Mouse (Mus musculus) neural tube, embryonic 13.5 days (tissue): ENCODE results near the gene Srsf1. TPM values are rescaled to one million over a fixed set of nuclear protein-coding genes. Genes with fewer than 3 reads are reported as not detected.
A peak's percentile ranks its signal among the peaks of the same experiment; 100 is the strongest.

Source experiments
- ATAC-seq: fragments of 200-750 bp; cut with Nextera tagmentation; 2 replicates; pipeline ENCODE4 v1.8.0; 2017; ENCODE audit warnings: low read depth, mild to moderate bottlenecking, moderate TSS enrichment, moderate library complexity
- H3K27ac ChIP-seq: fragments of 300-500 bp; sonication (generic); replicated peaks from 2 replicates; pipeline ENCODE4 v1.5.1; 2015; ENCODE audit warnings: moderate library complexity, mild to moderate bottlenecking, inconsistent platforms
- H3K27me3 ChIP-seq: fragments of 300-500 bp; sonication (generic); 2 replicates; pipeline ENCODE4 v1.6.1; 2015; ENCODE audit warnings: mild to moderate bottlenecking, inconsistent platforms
- H3K36me3 ChIP-seq: fragments of 300-500 bp; sonication (generic); 2 replicates; pipeline ENCODE4 v1.6.1; 2015; ENCODE audit warnings: mild to moderate bottlenecking, inconsistent platforms
- H3K4me1 ChIP-seq: fragments of 300-500 bp; sonication (generic); replicated peaks from 2 replicates; pipeline ENCODE4 v1.6.1; 2015; ENCODE audit warnings: inconsistent platforms
- H3K4me2 ChIP-seq: fragments of 300-500 bp; sonication (generic); 2 replicates; pipeline ENCODE4 v1.6.1; 2015; ENCODE audit warnings: inconsistent platforms, mild to moderate bottlenecking, moderate library complexity
- H3K4me3 ChIP-seq: fragments of 300-500 bp; sonication (generic); 2 replicates; pipeline ENCODE4 v1.5.1; 2015; ENCODE audit warnings: mild to moderate bottlenecking, inconsistent platforms
- H3K9ac ChIP-seq: fragments of 300-500 bp; sonication (generic); 2 replicates; pipeline ENCODE4 v1.6.1; 2015; ENCODE audit warnings: moderate library complexity, mild to moderate bottlenecking, inconsistent platforms
- H3K9me3 ChIP-seq: fragments of 300-500 bp; sonication (generic); 2 replicates; pipeline ENCODE4 v1.6.1; 2016; ENCODE audit warnings: inconsistent platforms
- WGBS: fragments of 180-500 bp; shearing (Covaris S2); methylation state at CpG from one replicate; pipeline ENCODE4 v1.1.7; 2015; 5-methylcytosine and 5-hydroxymethylcytosine counted together
- polyA plus RNA-seq: library from polyadenylated mRNA; unstranded; fragments of >200 nt; fragmentation: Nextera tagmentation; extraction: Ambion mirVana; gene quantifications from 2 replicates; pipeline ENCODE4 v1.2.1, GENCODE M21; 2015

The Srsf1 gene
- 281 and 354 TPM in 2 replicates for polyA plus RNA-seq

DNA sequence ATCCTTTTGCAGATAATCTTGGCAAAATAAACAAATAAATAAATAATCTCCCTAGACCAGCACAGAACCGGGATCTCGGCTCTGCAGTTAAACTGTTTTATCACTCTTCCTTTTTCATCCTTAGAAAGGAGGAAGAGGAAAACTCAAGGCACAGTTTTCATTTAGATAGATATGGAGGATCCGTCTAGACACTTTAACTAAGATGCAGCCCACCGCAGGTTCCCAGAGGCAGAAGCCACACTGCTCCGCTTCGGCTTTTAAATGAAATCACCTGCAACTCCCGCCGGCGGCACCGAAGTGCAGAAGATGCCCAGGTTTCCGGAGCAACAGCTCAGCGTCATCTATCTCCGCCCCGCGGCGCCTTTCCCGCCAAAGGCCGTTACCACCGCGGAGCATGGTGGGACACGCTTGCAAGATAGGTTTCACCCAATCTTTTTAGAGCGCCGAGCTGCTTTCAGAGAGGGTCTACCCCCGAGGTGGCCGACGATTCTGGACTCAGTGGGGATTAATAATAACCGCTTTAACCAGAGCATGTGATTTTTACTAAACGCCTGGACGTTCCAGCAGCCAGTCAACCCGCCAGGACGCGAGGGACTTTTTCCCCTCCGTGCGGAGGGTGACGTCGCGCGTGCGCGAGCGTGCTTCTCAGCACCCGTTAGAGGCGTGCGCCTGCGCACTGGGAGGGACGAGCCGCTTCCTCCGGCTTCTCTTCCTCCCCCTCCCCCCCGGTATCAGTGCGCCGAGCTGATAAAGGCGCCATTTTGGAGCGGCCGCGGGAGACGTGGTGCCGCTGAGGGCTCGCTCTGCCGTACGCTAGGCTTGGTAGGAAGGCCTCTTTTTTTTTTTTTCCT is at the start of gene Srsf1:
TSS of gene Srsf1 (plus strand) at position 430 of the 851 bp plus-strand sequence.
- Histone ChIP-seq H3K9ac (peak within 1 kb of the TSS; percentile 100), H3K9me3 (no peaks in the 10 kb centered on the region), H3K4me2 (peak within 1 kb of the TSS; percentile 88), H3K36me3 (peaks cover 20% of the 10 kb centered on the region), H3K4me3 (peak within 1 kb of the TSS; percentile 99), H3K27me3 (no peaks in the 10 kb centered on the region), H3K4me1 (peaks cover 39% of the 10 kb centered on the region), H3K27ac (peak within 1 kb of the TSS; percentile 99)
- ATAC-seq: peak; percentile 92
- under 1% methylated on average over 60 of the region's 60 CpGs for WGBS

DNA sequence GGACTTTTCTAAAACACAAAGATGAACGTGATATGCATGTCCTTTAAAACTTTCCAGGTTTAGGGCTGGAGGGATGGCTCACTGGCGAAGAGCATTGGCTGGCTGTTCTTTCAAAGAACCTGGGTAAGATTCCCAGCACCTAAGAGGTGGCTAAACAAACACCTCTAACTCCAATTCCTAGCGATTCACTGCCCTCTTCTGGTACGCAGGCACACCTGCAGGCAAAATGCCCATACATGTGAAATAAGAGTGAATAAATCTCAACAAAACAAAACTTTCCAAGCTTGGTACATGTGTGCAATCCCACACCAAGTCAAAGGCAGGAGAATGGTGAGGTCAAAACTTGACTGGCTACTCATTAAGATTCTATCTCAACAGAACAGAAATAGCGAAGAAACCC is 47.4 kb upstream of the Srsf1 start:
- Histone ChIP-seq H3K27ac (no peak overlapping the region), H3K27me3 (no peaks in the 10 kb centered on the region), H3K4me3 (no peak overlapping the region), H3K4me2 (no peak overlapping the region), H3K4me1 (no peaks in the 10 kb centered on the region), H3K9me3 (no peaks in the 10 kb centered on the region), H3K9ac (no peak overlapping the region), H3K36me3 (peaks cover 19% of the 10 kb centered on the region; the same call in 1 of the 2 replicates)
- no peak for ATAC-seq
- 88% methylated on average over 5 of the region's 5 CpGs for WGBS

DNA sequence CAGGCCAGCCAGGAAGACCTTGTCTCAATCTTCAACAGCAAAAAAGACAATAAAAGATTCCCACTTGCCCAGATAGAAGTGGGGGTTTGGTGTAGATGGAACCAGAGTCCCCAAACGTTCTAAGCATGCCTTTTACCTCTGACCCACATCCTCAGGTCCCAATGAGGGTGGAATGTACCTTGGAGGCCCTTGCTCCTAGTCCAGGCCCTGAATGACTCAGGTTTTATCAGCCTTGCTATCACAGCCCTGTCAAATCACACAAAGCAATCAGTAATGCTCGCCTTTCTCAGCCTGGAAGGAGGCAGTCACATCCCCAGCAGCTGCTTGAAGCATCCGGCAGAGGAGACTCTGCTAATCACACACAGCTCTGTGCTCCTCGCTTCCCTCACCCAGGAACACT is 44.4 kb upstream of the Srsf1 start:
- H3K27me3 ChIP-seq: no peaks in the 10 kb centered on the region
- ATAC-seq: no peak
- WGBS: 69% methylated on average over 4 of the region's 4 CpGs
- H3K4me3 ChIP-seq: no peak overlapping the region
- H3K36me3 ChIP-seq: peaks cover 17% of the 10 kb centered on the region; the same call in 1 of the 2 replicates
- H3K27ac ChIP-seq: no peak overlapping the region
- H3K4me2 ChIP-seq: no peak overlapping the region
- H3K4me1 ChIP-seq: no peaks in the 10 kb centered on the region
- no peaks in the 10 kb centered on the region for H3K9me3 ChIP-seq
- no peak overlapping the region for H3K9ac ChIP-seq

DNA sequence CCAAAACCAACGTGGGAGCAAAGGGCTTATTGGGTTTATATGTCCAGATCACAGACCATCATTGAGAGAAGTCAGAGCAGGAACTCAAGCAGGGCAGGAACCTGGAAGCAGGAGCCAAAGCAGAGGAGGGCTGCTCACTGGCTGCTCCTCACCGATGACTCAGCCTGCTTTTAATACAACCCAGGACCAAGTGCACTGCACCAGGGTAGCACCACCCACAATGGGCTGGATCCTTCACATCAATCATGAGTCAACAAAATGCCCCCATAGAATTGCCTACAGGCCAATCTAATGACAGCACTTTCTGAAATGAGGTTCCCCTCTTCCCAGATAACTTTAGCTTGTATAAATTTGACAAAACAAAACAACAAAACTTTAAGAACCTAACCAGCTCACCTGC is 43.0 kb upstream of the Srsf1 start:
- 59% methylated on average over 2 of the region's 2 CpGs for WGBS
- no peak overlapping the region for H3K4me3 ChIP-seq
- H3K4me1 ChIP-seq: 0 out of 2 replicates have a peak, but pooled peaks cover under 1% of the 10 kb centered on the region

DNA sequence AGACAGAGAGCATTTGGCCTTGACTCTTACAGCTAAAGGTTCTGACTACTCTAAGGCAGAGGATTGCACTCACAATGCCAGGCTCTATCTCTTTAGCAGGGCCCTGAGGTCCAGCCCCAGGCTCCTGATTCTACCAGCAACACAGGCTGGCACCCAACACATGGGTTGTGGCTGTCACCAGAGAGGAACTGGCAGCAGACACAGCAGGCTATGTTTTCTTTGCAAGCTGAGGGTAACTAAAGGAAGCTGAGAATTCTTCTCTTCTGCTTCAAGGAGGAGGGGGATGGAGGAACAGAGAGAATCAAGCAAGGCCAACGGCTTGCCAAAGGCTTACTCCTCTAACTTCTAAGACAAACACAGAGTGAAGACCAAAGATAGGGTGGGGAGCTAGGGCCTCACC is 38.5 kb upstream of the Srsf1 start:
- Histone ChIP-seq H3K9ac (no peak overlapping the region), H3K27me3 (no peaks in the 10 kb centered on the region), H3K36me3 (no peaks in the 10 kb centered on the region), H3K4me3 (no peak overlapping the region), H3K4me1 (peaks cover 12% of the 10 kb centered on the region), H3K9me3 (no peaks in the 10 kb centered on the region), H3K4me2 (no peak overlapping the region), H3K27ac (no peak overlapping the region)
- WGBS: 75% methylated on average over 1 of the region's 1 CpGs
- no peak for ATAC-seq

More for the DNA sequence above, 43.0 kb upstream of the Srsf1 start:
- Histone ChIP-seq H3K36me3 (peaks cover 13% of the 10 kb centered on the region; the same call in 1 of the 2 replicates), H3K9ac (no peak overlapping the region), H3K4me2 (no peak overlapping the region), H3K27ac (no peak overlapping the region), H3K27me3 (no peaks in the 10 kb centered on the region), H3K9me3 (no peaks in the 10 kb centered on the region)
- ATAC-seq: no peak

DNA sequence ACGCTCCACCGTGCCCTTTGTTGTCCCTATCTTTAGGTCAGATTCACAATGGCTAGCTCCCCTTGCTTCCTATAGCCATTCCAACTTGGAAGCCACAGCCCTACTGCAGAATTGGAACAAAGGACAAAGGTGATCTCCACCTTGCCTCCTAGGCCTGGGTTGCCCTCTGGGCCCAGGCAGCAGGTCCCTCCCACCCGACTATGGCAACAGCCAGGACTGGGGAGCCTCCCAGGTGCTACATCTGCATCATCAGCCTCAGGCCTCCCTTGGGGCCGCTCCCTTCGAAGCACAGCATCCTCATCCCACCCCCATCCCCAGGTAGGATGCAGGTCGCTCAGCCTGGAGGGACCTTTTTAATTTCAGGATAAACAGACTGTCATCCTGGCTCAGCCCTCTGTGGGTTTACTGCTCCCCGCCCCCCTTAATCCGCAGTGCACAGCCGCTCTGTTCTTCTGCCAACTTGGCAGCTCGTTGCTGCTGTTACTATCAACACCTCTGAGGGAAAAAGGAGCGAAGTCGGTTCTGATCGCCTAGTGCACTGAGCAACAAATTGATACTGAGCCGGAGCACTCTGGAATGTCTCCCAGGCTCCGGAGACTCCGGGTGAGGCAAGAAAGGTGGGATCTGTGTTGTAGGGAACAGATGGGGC is 37.5 kb upstream of the Srsf1 start:
- Histone ChIP-seq H3K27me3 (no peaks in the 10 kb centered on the region), H3K4me1 (peaks cover 12% of the 10 kb centered on the region), H3K4me2 (peak overlapping the region; percentile 35), H3K27ac (peak overlapping the region; percentile 49), H3K9me3 (no peaks in the 10 kb centered on the region), H3K36me3 (no peaks in the 10 kb centered on the region), H3K4me3 (no peak overlapping the region), H3K9ac (peak overlapping the region; percentile 41; the same call in 1 of the 2 replicates)
- ATAC-seq: peak; percentile 71; the same call in 1 of the 2 replicates
- 23% methylated on average over 16 of the region's 16 CpGs for WGBS

DNA sequence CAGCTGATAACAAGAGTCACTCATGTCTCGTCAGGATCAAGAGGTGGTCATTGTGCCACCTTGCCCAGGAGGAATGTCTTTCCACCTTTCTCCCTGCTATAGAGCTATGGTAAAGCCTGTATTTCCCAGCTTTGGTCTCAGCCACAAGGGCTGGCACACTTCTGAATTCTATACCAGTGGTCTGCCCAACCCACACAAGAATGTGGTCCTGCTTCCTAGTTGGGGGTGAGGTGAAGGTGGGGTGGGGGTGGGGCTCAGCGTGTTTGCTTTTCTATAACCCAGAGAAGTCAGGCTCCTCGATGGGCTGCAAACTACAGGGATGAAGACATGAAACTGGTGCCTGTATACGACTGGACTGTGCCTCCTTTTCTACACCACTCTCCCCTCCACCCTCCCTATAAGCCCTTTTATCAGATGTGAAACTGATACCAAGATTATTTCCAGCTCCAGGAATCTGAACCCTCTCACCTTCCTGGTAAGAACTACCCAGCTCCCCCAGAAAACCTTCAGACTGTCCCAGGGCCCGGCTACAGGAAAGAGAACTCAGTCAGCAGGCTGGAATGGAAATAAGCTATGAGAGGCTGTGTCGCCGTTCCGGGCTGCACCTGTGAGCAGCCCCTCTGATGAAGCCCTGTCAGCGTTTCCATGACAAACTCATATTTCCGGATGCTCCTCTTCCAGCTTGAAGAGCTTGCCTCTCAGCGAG is 35.8 kb upstream of the Srsf1 start:
- Histone ChIP-seq H3K9me3 (no peaks in the 10 kb centered on the region), H3K4me1 (peaks cover 12% of the 10 kb centered on the region), H3K4me2 (no peak overlapping the region), H3K36me3 (no peaks in the 10 kb centered on the region), H3K27me3 (no peaks in the 10 kb centered on the region), H3K9ac (no peak overlapping the region), H3K27ac (no peak overlapping the region), H3K4me3 (no peak overlapping the region)
- no peak for ATAC-seq
- 80% methylated on average over 11 of the region's 11 CpGs for WGBS

DNA sequence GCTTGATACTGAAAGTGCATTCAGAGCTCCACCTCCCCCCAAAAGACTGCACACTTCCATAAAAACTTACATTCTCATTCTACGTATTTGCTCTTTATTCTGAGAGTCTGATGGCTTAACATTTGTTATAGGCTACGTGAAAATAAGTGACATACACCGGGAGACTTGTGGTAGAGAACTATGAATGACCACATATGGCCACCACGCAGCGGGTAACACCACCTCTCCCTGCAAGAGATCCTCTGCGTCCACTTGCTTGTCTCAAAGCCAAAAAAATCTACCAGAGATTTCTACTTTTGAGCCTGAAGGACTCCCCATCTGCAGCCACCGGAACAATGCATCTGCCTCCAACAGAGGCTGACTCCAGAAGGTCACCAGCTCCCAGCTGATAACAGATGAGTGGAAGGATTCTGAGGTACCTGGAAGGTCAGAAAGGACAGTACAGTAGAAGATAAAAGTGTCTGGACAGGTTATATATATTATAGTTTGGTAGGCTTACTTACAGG is 35.2 kb upstream of the Srsf1 start:
- H3K4me2 ChIP-seq: no peak overlapping the region
- H3K36me3 ChIP-seq: no peaks in the 10 kb centered on the region
- no peak for ATAC-seq
- H3K27ac ChIP-seq: no peak overlapping the region
- H3K27me3 ChIP-seq: no peaks in the 10 kb centered on the region
- no peak overlapping the region for H3K4me3 ChIP-seq
- H3K4me1 ChIP-seq: peaks cover 12% of the 10 kb centered on the region
- no peak overlapping the region for H3K9ac ChIP-seq
- no peaks in the 10 kb centered on the region for H3K9me3 ChIP-seq
- 91% methylated on average over 7 of the region's 7 CpGs for WGBS

DNA sequence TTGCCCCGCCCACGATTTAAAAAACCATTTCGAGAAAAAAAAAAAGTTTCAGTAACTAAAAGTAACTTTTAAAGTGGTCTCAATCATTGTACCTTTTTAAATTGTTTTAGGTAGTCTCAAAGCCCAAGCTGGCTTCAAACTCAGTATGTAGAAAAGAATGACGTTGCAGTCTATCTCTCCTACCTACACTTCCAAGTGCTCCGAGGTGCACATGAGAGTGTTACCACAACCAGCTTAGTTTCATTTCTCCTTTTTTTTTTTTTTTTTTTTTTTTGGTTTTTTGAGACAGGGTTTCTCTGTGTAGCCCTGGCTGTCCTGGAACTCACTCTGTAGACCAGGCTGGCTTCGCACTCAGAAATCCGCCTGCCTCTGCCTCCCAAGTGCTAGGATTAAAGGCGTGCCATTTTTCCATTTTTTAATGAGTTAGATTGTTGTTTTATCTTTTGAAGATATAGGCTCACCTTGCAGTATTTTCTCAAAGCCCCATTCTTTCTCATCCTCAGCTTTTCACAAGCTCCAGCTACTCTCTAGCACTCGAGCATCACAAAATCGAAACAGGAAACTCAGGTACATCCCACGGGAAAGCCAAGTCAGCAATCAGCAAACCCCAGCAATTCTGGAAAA is 34.4 kb upstream of the Srsf1 start:
- no peak for ATAC-seq

DNA sequence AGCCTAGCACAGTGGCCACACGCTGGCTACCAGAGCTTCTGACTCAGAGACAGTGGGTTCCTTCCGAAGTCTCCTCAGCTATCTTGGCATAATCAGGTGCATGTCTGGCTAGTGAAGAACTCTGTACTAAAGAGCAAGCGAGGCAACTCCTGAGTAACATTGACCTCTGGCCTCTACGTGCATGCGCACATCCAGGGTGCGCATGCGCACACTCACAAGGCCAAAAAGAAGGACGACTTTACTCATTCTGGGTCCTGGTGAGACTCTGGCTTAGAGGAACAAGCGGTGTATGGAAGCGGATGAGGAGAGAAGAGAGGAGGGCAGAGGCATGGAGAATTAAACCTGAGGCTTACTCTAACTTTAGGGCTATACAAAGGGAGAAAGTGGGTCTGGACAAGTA is 33.5 kb upstream of the Srsf1 start:
- Histone ChIP-seq H3K36me3 (no peaks in the 10 kb centered on the region), H3K4me1 (peaks cover 12% of the 10 kb centered on the region), H3K4me2 (no peak overlapping the region), H3K27ac (no peak overlapping the region), H3K9me3 (no peaks in the 10 kb centered on the region), H3K9ac (no peak overlapping the region), H3K27me3 (no peaks in the 10 kb centered on the region), H3K4me3 (no peak overlapping the region)
- ATAC-seq: no peak
- 92% methylated on average over 10 of the region's 10 CpGs for WGBS

More for the DNA sequence above, 34.4 kb upstream of the Srsf1 start:
- H3K9me3 ChIP-seq: no peaks in the 10 kb centered on the region
- H3K36me3 ChIP-seq: no peaks in the 10 kb centered on the region
- no peak overlapping the region for H3K9ac ChIP-seq
- WGBS: 90% methylated on average over 11 of the region's 11 CpGs
- H3K27ac ChIP-seq: no peak overlapping the region
- no peaks in the 10 kb centered on the region for H3K27me3 ChIP-seq
- no peak overlapping the region for H3K4me2 ChIP-seq
- no peak overlapping the region for H3K4me3 ChIP-seq
- peaks cover 12% of the 10 kb centered on the region for H3K4me1 ChIP-seq

DNA sequence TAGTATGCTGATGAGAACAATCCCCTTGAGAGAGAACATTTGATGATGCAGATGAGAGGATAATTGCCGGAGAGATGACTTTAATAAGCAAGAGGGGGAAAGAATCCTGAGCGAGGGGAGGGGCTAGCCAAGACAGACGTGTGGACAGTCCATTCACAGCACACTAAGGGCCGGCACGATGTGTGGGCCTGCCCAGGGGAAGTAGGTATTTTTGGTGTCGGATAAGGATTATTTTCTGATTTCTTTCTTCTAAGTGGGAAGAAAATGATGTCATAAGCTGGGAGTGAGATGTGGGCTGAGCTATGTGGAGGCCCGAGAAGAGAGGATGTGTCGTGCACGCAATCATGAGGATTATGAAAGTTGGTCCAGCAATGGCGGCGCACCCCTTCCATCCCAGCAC is 32.0 kb upstream of the Srsf1 start:
- 79% methylated on average over 11 of the region's 11 CpGs for WGBS
- Histone ChIP-seq H3K4me2 (no peak overlapping the region), H3K9ac (no peak overlapping the region), H3K27ac (peak overlapping the region; percentile 20), H3K4me1 (peaks cover 1% of the 10 kb centered on the region), H3K27me3 (no peaks in the 10 kb centered on the region), H3K9me3 (no peaks in the 10 kb centered on the region), H3K4me3 (no peak overlapping the region), H3K36me3 (no peaks in the 10 kb centered on the region)
- 0 out of 2 replicates have a peak, but pooled peaks have one; percentile 36 for ATAC-seq
